Mouse (Mus musculus) thymus, postnatal 36 days (tissue): ENCODE measurements around the gene Fam120c.
"Not testable (repeated sequence)": the region's sequence is repeated elsewhere in the genome, so short reads cannot be mapped to it uniquely, and the experiment has no call there.

ENCODE experiments used
- DNase-seq, 2 experiments: peaks; one replicate each; pipeline ENCODE4 v3.0.0; 2022; ENCODE audit warnings: mixed read lengths in 2 of 2

Fam120c gene

DNA sequence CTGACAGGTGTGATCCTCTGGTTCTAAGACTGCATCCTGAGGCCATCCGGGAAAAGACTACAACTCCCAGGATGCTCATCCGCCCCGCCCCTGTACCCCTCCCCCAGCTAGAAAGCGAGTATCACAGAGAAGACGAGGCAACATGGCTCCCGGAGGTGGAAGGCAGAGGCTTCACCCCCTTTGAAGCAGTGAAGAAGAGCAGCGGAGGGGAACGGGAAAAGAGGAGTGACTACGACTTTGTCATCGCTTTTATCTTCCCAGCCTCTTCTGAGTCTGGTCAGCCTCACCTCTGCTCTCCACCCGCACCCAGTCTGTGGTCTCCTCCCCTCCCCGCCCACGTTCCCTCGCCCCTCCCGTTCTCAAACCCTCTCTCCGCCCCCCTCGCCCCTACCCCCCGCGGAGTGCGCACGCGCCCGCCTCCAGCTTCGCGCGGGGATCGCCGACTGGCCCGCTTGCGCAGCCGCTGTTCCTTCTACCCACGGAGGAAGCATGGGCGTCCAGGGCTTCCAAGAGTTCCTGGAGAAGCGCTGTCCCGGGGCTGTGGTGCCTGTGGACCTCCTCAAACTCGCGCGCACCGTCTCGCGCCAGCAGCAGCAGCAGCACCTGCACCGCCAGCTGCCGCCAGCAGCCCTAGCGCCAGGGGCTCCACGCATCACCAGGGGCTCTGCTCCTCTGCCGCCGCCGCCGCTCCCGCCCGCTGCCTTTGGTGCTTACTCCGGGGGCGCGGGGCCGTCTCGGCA lies at the start of gene Fam120c:
Gene Fam120c (plus strand): TSS at position 415 of the 740 bp plus-strand sequence.
- DNase-seq = peak; percentile 86 to 87

DNA sequence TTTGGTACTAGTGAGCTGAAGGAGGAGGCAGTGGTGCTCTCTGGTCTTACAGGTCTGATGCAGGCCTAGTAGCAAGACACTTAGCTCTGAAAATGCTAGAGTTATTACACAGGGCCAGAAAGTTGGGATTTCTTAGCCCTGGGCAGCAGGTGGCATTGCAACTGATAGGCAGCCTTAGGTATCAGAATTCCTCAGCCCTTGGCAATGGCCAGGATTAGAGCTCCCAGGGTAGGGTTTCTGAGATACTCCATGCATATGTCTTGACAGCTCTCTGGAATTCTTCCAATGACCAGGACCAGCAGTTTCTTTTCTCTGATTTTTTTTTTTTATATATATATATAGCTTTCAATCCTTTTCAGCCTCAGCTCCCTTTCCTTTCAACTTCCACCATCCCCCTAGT lies 45.6 kb upstream of the Fam120c start:
- DNase-seq = no peak

DNA sequence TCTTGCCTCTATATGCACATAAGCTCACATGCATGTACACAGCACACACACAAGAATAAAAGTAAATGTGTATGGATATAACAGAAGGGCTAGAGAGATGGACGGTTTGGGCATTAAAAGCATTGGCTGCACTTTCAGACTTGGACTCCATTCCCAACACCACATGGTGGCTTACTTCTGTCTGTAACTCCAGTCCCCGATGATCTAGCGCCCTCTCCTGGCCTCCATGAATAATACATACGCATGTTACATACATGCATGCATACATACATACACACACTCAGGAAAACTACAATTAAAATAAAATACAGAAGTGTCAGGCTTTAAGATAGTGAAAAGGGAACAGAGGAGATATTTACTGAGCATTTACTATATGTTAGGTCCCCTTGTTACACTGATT lies 30.2 kb upstream of the Fam120c start:
- DNase-seq = peak in 1 of 2 experiments; percentile 1

DNA sequence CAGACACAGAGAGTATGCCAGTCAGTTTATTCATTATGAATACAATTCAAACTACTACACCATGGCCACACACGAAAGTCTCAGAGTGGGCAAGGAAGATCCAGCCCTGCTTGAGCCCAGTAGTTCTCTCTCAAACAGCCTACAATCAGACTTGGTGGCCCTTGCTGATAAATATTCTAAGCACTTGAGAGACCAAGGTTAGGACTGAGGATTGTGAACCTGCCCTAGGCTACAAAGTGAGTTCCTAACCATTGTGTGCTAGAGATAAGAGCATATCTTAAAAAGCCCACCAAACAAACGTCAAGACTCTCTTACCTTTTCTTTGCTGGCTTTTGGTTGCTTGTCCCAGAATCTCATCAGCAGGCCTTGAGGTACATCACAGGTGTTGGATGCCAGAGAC lies 10.4 kb upstream of the Fam120c start:
- DNase-seq = no peak

GRCm38 (mm10) chrX:151337804-151338203 lies 6.2 kb upstream of the Fam120c start:
- DNase-seq = no peak

GRCm38 (mm10) chrX:151344501-151344984 lies 568 bp downstream of the Fam120c start:
- DNase-seq = peak; percentile 60 to 75

DNA sequence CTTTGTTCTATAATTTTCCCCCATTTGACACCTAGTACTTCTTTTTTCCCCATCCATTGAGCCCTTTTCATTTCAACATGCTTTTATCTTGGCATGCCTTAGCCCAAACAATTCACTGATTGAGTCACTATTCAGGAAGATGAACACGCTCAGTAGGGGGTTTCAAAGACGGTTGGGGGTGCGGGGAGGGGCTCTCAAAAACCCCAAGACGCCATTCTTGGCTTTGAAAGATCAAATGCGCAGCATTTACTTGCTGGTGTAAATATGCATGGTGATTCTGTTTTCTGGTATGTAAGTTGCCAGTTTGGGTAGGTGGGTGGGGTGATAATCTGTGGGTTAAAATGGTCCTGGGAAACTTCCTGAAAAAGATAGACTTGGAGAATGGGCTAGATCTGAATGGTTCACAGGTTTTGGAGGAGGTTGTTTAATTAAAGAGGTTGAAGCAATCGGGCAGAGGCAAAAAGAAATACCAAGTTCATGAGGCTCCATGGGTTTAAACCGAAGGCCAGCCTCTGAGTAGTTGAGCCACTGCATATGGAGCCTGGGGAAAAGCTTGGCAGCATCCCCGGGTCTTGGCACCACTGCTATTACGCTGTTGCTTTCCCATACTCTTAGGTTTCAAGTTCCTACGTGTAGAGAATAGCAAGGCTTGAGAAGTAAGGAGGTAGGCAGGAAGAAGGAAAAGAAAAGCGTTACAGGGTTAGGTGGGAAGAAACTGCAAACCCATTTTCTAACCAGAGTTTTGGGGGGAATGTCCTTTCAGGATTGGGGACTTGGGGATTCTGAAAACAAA lies 1.6 kb downstream of the Fam120c start:
- no peak for DNase-seq

- DNase-seq = no peak
These were observed 3.3 kb downstream of the Fam120c start for GRCm38 (mm10) chrX:151347278-151347677.

- DNase-seq = no peak
These were observed 5.3 kb downstream of the Fam120c start for GRCm38 (mm10) chrX:151349322-151349721.

DNA sequence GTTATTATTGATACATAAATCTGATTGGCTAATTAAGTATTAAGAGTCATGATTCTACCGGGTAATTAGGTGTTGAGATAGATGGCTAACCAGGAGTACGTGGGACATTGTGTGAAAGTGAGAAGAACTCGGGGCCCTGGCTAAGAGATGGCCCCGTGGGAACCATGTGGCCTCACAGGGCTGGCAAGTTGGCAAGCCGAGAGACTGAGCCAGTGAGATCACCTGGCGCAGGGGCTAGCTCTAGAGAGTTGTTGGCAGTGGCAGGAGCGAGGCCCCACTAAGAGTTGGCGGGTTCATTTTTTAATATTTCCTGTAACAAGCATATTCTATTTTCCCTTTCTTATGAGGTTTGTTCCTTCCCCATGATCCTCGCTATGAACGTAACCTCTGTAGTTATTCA lies 74.8 kb downstream of the Fam120c start:
- DNase-seq = no peak

DNA sequence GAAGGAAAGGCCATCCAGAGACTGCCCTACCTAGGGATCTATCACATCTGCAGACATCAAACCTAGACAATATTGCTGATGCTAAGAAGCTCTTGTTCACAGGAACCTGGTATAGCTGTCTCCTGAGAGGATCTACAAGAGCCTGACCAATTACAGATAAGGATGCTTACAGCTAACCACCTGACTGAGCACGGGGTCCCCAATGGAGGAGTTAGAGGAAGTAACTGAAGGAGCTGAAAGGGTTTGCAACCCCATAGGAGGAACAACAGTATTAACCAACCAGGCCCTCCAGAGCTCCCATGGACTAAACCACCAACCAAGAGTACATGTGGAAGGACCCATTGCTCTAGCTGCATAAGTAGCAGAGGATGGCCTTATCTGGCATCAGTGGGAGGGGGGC lies 76.8 kb downstream of the Fam120c start:
- DNase-seq = no peak

GRCm38 (mm10) chrX:151443637-151444036 lies 99.7 kb downstream of the Fam120c start:
- DNase-seq = no peak

GRCm38 (mm10) chrX:151444189-151444588 lies 100.2 kb downstream of the Fam120c start:
- no peak for DNase-seq

DNA sequence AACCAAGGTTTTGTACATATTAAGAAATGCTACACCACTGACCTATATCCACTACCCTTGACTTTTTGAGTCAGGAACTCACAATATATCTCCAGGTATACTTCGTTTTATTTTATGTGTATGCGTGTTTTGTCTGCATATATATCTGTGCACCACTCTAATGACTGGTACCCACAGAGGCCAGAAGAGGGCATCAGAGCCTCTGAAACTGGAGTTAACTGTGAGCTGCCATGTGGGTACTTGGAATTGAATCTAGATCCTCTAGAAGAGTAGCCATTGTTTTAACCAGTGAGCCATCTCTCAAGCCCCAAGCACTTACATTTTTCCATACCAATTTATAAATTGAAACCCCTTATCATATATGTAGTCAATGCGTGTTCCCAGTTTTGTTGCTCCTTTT lies 144.2 kb downstream of the Fam120c start:
- no peak for DNase-seq

- DNase-seq = not testable (repeated sequence)
These were observed 149.3 kb downstream of the Fam120c start for GRCm38 (mm10) chrX:151493269-151493668.

- no peak for DNase-seq
These were observed 152.6 kb downstream of the Fam120c start for GRCm38 (mm10) chrX:151496596-151496995.

DNA sequence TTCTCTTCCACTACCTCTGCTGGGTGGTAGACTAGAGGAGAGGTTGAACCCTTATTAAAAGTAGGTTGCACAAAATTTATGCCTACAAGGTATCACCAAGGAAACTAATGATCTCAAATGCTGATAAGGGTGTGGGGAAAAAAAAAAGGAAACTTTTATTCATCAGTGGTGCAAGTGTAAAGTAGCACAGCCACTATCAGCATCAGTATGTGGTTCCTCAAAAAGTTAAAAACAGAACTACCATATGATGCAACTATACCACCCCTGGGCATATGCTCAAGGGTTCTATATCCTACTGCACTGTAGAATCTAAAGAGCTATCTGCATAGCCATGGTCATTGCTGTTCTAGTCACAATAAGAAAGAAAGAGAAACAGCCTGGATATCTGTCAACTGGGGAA lies 164.6 kb downstream of the Fam120c start:
- DNase-seq = no peak

DNA sequence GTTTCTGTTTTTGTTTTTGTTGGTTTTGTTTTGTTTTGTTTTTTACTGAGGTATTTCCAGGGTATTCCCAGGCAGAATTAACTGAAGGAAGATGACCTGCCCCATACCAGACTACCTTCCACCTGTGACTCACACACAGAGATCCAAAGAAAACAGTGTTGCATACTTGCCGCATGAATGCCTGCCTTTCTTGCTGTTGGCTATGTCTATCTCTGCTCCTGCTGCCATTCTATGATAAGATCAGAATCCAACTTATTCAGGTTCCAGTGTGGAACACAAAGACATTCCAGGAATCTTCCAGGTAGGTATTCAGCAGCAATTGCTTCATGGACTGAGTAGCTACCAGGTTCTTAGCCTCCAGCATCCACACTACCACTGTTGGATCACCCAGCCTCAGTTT lies 165.9 kb downstream of the Fam120c start:
- no peak for DNase-seq

- no peak for DNase-seq
These were observed 169.1 kb downstream of the Fam120c start for GRCm38 (mm10) chrX:151513066-151513465.

DNA sequence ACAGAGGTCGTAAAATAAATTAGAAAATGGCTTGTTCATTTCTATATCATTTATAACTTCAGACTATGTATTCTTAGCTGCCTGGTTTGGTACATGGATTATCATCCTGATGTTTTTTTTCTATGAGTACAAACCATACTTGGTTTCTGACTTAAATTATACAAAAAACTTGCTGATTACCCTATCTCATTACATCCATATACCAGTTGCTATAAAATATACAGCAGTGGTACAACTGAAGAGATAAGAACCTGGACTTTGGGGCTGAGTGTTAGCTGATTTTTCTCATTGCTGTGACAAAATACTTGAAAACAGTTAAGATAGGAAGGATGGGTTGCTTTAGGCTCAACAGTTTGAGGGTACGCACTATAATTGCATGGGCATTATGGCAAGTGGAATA lies 169.7 kb downstream of the Fam120c start:
- DNase-seq = no peak

- no peak for DNase-seq
These were observed 174.2 kb downstream of the Fam120c start for GRCm38 (mm10) chrX:151518181-151518580.

- DNase-seq = no peak
These were observed 176.1 kb downstream of the Fam120c start for GRCm38 (mm10) chrX:151520127-151520457.

DNA sequence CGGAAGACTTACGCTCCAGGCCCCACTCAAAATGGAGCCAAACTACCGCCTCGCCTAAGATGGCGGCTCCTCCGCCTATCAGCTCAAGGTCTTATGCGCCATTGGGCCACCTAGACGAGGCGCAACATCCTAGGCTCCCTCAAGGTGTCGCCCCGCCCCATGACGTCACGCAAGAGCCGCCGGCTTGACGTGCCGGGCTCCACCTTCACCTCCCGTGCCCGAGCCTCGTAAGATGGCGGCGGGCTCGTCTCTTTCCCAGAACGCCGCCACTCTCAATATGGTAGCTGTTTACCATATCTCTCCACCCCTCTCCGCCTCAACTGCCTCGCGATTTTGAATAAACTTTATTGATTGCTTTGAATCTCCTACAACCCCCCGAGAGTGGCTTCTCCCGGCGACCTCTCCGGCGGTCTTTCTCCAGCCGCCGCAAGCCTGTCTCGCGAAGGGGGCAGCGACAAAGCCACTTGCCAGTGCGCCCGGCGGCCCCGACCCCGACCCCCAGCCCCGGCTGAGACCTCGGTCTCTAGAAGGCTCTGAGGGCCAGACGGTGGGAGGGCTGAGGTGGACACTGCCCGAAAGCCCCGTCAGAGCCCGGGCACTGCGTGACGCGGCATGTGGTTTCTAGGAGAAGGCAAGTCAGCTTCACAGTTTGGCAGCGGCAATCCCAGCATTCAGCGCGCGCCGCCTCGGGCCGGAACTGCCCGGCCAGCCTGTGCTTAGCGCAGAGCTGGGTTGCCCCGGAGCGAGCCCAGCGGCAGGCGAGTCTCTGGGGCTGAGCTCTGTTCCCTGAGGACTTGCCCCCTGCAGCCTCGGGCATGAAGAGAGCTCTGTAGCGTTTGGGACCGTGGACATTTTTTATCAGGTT lies 176.7 kb downstream of the Fam120c start, which contains the start of gene Phf8:
Gene Phf8 (plus strand): TSS at position 215 of the 865 bp plus-strand sequence.
- peak; percentile 94 to 96 for DNase-seq
